ENCODE assay signal across 9 mouse cellular contexts in genomic region chr10:59980815-59981244, GRCm38 (mm10). TPM values are rescaled to one million over a fixed set of nuclear protein-coding genes. Genes with fewer than 3 reads are reported as not detected.
DNase-seq lines count a peak whose midpoint lies in the region; ATAC-seq and TF ChIP-seq lines count a peak whose summit lies in the region.
"Had no signal": no experiment of that assay in that cellular context is flagged by ENCODE, and none has a peak within 500 bp of the region (broad histone marks: within the 10 kb centered on the region; RNA-seq: fewer than 3 reads in every experiment).

No protein-coding gene starts in this region.

- H3K27me3 ChIP-seq in testis, adult 2 months (ENCODE audit: control insufficient read depth, insufficient read depth, low read length), result no peaks in the 10 kb centered on the region
- no peaks in the 10 kb centered on the region for H3K27me3 ChIP-seq in heart, embryonic 14.5 days (ENCODE audit: control insufficient read depth, insufficient read depth, low read length)
- H3K27me3 ChIP-seq: limb, embryonic 15.5 days had no signal

- WGBS in heart, embryonic 14.5 days, result 60% methylated on average over 6 of the region's 6 CpGs

- TF ChIP-seq CTCF in testis, adult 2 months (IDR thresholded peaks at IDR 0.05; ENCODE audit: control insufficient read depth, insufficient read depth, insufficient replicate concordance, low read depth, low read length), result no peak

- H3K9me3 ChIP-seq in heart, embryonic 14.5 days (ENCODE audit: control insufficient read depth, low read length), result no peaks in the 10 kb centered on the region
- H3K9me3 ChIP-seq: limb, embryonic 15.5 days had no signal

- intact Hi-C loops in left cerebral cortex, postnatal 4 days (cut with DNase I), result no loop called here

- no peak overlapping the region for H3K4me2 ChIP-seq in heart, embryonic 14.5 days (ENCODE audit: low read length)
- H3K4me2 ChIP-seq: limb, embryonic 15.5 days had no signal

- H3K9ac ChIP-seq in heart, embryonic 14.5 days (ENCODE audit: low read length), result no peak overlapping the region
- H3K9ac ChIP-seq: limb, embryonic 15.5 days had no signal

- no peak for TF ChIP-seq POLR2A in testis, adult 2 months (IDR thresholded peaks at IDR 0.05; ENCODE audit: control insufficient read depth, low read depth, low read length)

- H3K4me3 ChIP-seq in testis, adult 2 months (ENCODE audit: control insufficient read depth, low read depth, low read length), result no peak overlapping the region
- no peak overlapping the region for H3K4me3 ChIP-seq in heart, embryonic 14.5 days (ENCODE audit: control insufficient read depth in 1 of 2, insufficient read depth in 1 of 2, low read depth in 1 of 2, low read length in 2 of 2)
- H3K4me3 ChIP-seq: limb, embryonic 15.5 days had no signal

- no peaks in the 10 kb centered on the region for H3K36me3 ChIP-seq in testis, adult 2 months (ENCODE audit: control insufficient read depth, insufficient read depth, low read length)
- 0 out of 2 replicates have a peak, but pooled peaks cover 15% of the 10 kb centered on the region for H3K36me3 ChIP-seq in heart, embryonic 14.5 days (ENCODE audit: control insufficient read depth, insufficient read depth, low read length)

- DNase-seq in testis, postnatal 14 days (ENCODE audit: low spot score), result no peak
- no peak for DNase-seq in right cerebral cortex, postnatal 14 days
- no peak for DNase-seq in ovary, adult 18-20 months (ENCODE audit: low spot score)
- no peak for DNase-seq in adrenal gland, adult 8-10 months
- DNase-seq in left cerebral cortex, postnatal 4 days, result no peak

- ATAC-seq in heart, embryonic 14.5 days (ENCODE audit: insufficient number of reproducible peaks, insufficient read depth, low FRiP score, low read depth), result no peak; the same call in 1 of the 2 replicates
- peak; percentile 93 for ATAC-seq in megakaryocyte, adult 5-6 weeks (ENCODE audit: poor library complexity, severe bottlenecking)

- peaks cover 7% of the 10 kb centered on the region for H3K4me1 ChIP-seq in testis, adult 2 months (ENCODE audit: control insufficient read depth, insufficient read depth, low read length)
- peaks cover 42 to 46% of the 10 kb centered on the region in 2 experiments for H3K4me1 ChIP-seq in heart, embryonic 14.5 days (ENCODE audit: control insufficient read depth in 2 of 2, insufficient read depth in 2 of 2, low read length in 2 of 2)

- H3K27ac ChIP-seq in testis, adult 2 months (ENCODE audit: control insufficient read depth, insufficient read depth, low read depth, low read length), result peak overlapping the region; percentile 27; the same call in 1 of the 2 replicates
- H3K27ac ChIP-seq in heart, embryonic 14.5 days (replicated peaks in 1 of 2; ENCODE audit: control insufficient read depth in 1 of 2, insufficient read depth in 1 of 2, low read depth in 2 of 2, low read length in 2 of 2), result peak overlapping the region; percentile 4 to 57; a peak in 2 of 4 replicates

RNA-seq across cellular contexts. Expression of gene Ascc1, which starts 21.8 kb away (rescaled TPM):
- 97.0 and 99.2 TPM in 2 replicates for polyA plus RNA-seq in testis, adult 2 months (2012; rRNA removed)
- polyA plus RNA-seq in heart, embryonic 14.5 days (2014; fragmentation: Nextera tagmentation; extraction: Ambion mirVana), result 42.7 and 43.3 TPM in 2 replicates
- 25.7 and 29.9 TPM in 2 replicates for total RNA-seq in megakaryocyte, adult 5-6 weeks (2015)
- 24.3 and 27.0 TPM in 2 replicates for total RNA-seq in megakaryocyte, adult 5-6 weeks (2017)
- total RNA-seq in adrenal gland, adult 8-10 months (2022), result 10 to 100 TPM; 32.6 to 37.8 (median 35.5) TPM
- total RNA-seq in left cerebral cortex, postnatal 4 days (2021), result 10 to 100 TPM; 25.8 to 27.1 TPM

RNA-seq across cellular contexts. Expression of gene Anapc16, which starts 22.1 kb away (rescaled TPM):
- polyA plus RNA-seq in testis, adult 2 months (2012; rRNA removed), result 41.3 and 42.5 TPM in 2 replicates
- polyA plus RNA-seq in heart, embryonic 14.5 days (2014; fragmentation: Nextera tagmentation; extraction: Ambion mirVana), result 99.7 and 103 TPM in 2 replicates
- total RNA-seq in megakaryocyte, adult 5-6 weeks (2015), result 45.9 and 57.2 TPM in 2 replicates
- 35.2 and 39.4 TPM in 2 replicates for total RNA-seq in megakaryocyte, adult 5-6 weeks (2017)
- 10 to 100 TPM; 73.6 to 95.8 (median 81.1) TPM for total RNA-seq in adrenal gland, adult 8-10 months (2022)
- total RNA-seq in left cerebral cortex, postnatal 4 days (2021), result 10 to 100 TPM; 60.2 to 60.8 TPM

RNA-seq across cellular contexts. Expression of gene Ddit4, which starts 29.2 kb away (rescaled TPM):
- polyA plus RNA-seq in testis, adult 2 months (2012; rRNA removed), result 19.9 and 23.0 TPM in 2 replicates
- 0.70 and 2.4 TPM in 2 replicates for polyA plus RNA-seq in heart, embryonic 14.5 days (2014; fragmentation: Nextera tagmentation; extraction: Ambion mirVana)
- 2.2 and 2.4 TPM in 2 replicates for total RNA-seq in megakaryocyte, adult 5-6 weeks (2015)
- 0.94 and 1.2 TPM in 2 replicates for total RNA-seq in megakaryocyte, adult 5-6 weeks (2017)
- total RNA-seq in adrenal gland, adult 8-10 months (2022), result 10 to 100 TPM; 27.9 to 91.5 (median 34.7) TPM
- 10 to 100 TPM; 50.6 to 52.2 TPM for total RNA-seq in left cerebral cortex, postnatal 4 days (2021)

Comparison
In these comparisons a context has a peak if more than half of its experiments do, and no peak if none do; other contexts are left out.
1. RNA of gene Ddit4, which starts 29.2 kb away (total RNA-seq): 50.6 to 52.2 TPM in left cerebral cortex, postnatal 4 days and 27.9 to 91.5 TPM in adrenal gland, adult 8-10 months; 0.94 to 2.4 TPM in megakaryocyte, adult 5-6 weeks; every median in the first group is over 4 times any median in the second.